Mouse (Mus musculus): ENCODE data around the gene Mov10. TPM values are rescaled to one million over a fixed set of nuclear protein-coding genes. Genes with fewer than 3 reads are reported as not detected.

Mov10 gene
- total and polyA plus RNA-seq, 2 experiments, result 9.3 to 15.9 TPM

DNA sequence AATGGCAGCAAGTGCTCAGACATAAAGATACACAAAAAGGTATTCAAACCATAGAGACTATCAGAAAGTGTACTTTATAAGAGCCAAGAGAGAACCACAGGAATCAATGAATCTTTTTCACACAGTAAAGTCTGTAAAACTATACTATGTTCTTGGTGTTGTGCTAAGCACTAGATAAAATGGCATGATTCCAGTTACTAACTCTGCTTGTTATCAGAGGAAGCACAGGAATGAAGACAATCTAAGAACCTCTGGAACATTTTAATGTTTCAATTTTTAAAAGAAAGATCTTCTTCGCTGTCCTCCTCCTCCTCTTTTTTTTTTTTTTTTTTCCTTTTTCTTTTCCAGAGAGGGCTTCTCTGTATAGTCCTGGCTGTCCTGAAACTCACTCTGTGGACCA is 40.2 kb upstream of the Mov10 start:
- 86% methylated on average over 1 of the region's 1 CpGs for WGBS
- H3K36me3 ChIP-seq (ENCODE audit: control insufficient read depth, insufficient read depth, low read length), result peaks cover 6% of the 10 kb centered on the region
- H3K79me2 ChIP-seq (ENCODE audit: control insufficient read depth, insufficient read depth, low read length), result peaks cover 27% of the 10 kb centered on the region; the same call in 1 of the 2 replicates
- no peaks in the 10 kb centered on the region for H3K27me3 ChIP-seq (ENCODE audit: control insufficient read depth, insufficient read depth, low read length)
- no peak overlapping the region for H3K9ac ChIP-seq (ENCODE audit: low read depth, low read length)
- DNase-seq (ENCODE audit: extremely low read depth, low read depth, low spot score), result no peak
- no peak overlapping the region for H3K27ac ChIP-seq (replicated peaks; ENCODE audit: insufficient read depth, low read depth, low read length)
- TF ChIP-seq POLR2A (IDR thresholded peaks at IDR 0.05; ENCODE audit: extremely low read depth, insufficient read depth, low read length) (no peak), CTCF (IDR thresholded peaks at IDR 0.05; ENCODE audit: low read depth, low read length) (no peak)
- no peak overlapping the region for H3K4me3 ChIP-seq (ENCODE audit: insufficient read depth, low read depth, low read length)
- peaks cover 1% of the 10 kb centered on the region for H3K4me1 ChIP-seq (ENCODE audit: control insufficient read depth, insufficient read depth, low read length)

- H3K4me1 ChIP-seq (ENCODE audit: control insufficient read depth, insufficient read depth, low read length), result no peaks in the 10 kb centered on the region; the same call in none of the 2 replicates
- no peak overlapping the region for H3K27ac ChIP-seq (replicated peaks; ENCODE audit: insufficient read depth, low read depth, low read length)
- no peak for TF ChIP-seq CTCF (IDR thresholded peaks at IDR 0.05; ENCODE audit: low read depth, low read length)
- TF ChIP-seq POLR2A (IDR thresholded peaks at IDR 0.05; ENCODE audit: extremely low read depth, insufficient read depth, low read length), result no peak
- 81% methylated on average over 1 of the region's 1 CpGs for WGBS
- H3K4me3 ChIP-seq (ENCODE audit: insufficient read depth, low read depth, low read length), result no peak overlapping the region
- DNase-seq (ENCODE audit: extremely low read depth, low read depth, low spot score), result no peak
- peaks cover 30% of the 10 kb centered on the region; the same call in 1 of the 2 replicates for H3K79me2 ChIP-seq (ENCODE audit: control insufficient read depth, insufficient read depth, low read length)
- H3K27me3 ChIP-seq (ENCODE audit: control insufficient read depth, insufficient read depth, low read length), result no peaks in the 10 kb centered on the region
- H3K9ac ChIP-seq (ENCODE audit: low read depth, low read length), result no peak overlapping the region
- peaks cover 6% of the 10 kb centered on the region for H3K36me3 ChIP-seq (ENCODE audit: control insufficient read depth, insufficient read depth, low read length)
Observed at GRCm38 (mm10) chr3:104856106-104856505, 37.7 kb upstream of the Mov10 start.

DNA sequence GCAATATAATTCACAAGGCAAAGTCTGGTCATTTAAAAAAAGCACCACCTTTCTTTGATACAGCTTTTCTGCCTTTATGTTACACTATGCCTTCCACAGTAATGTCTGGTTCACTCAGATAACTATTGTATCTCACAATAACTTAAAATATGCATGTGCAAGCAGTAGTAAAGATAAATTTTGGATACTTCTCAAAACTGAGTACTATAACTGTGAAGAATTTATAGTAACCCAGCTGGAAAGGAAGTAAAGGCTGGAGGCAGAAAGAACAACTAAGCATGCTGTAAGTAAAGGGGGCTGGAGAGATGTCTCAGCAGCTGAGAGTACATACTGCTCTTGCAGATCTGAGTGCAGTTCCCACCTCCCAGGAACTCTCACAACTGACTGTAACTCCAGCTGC is 36.5 kb upstream of the Mov10 start:
- H3K79me2 ChIP-seq (ENCODE audit: control insufficient read depth, insufficient read depth, low read length), result peaks cover 28% of the 10 kb centered on the region; the same call in 1 of the 2 replicates
- H3K4me1 ChIP-seq (ENCODE audit: control insufficient read depth, insufficient read depth, low read length), result no peaks in the 10 kb centered on the region; the same call in none of the 2 replicates
- no peak overlapping the region for H3K27ac ChIP-seq (replicated peaks; ENCODE audit: insufficient read depth, low read depth, low read length)
- peaks cover 6% of the 10 kb centered on the region for H3K36me3 ChIP-seq (ENCODE audit: control insufficient read depth, insufficient read depth, low read length)
- no peak overlapping the region for H3K4me3 ChIP-seq (ENCODE audit: insufficient read depth, low read depth, low read length)
- no peak for DNase-seq (ENCODE audit: extremely low read depth, low read depth, low spot score)
- TF ChIP-seq POLR2A (IDR thresholded peaks at IDR 0.05; ENCODE audit: extremely low read depth, insufficient read depth, low read length), result no peak
- no peak for TF ChIP-seq CTCF (IDR thresholded peaks at IDR 0.05; ENCODE audit: low read depth, low read length)
- H3K9ac ChIP-seq (ENCODE audit: low read depth, low read length), result no peak overlapping the region
- H3K27me3 ChIP-seq (ENCODE audit: control insufficient read depth, insufficient read depth, low read length), result no peaks in the 10 kb centered on the region

DNA sequence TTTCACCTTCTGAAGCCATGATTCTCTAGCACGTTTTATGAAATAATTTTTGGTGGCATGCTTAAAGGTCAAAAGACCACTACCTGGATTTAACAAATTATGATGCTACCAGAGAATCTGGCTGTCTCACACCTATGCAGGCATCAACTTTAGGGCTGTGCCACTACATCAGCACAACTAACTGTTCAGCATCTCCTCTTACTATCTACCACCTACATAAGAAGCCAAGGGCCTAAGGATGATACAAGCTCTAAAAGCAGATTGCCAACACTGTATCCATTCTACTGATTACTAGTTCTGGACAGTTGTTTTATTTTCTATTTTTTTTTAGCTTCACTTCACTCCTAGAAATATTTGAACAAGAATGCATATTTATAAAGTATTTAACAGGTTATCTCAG is 36.1 kb upstream of the Mov10 start:
- H3K79me2 ChIP-seq (ENCODE audit: control insufficient read depth, insufficient read depth, low read length), result peaks cover 24% of the 10 kb centered on the region; the same call in 1 of the 2 replicates
- no peak for TF ChIP-seq POLR2A (IDR thresholded peaks at IDR 0.05; ENCODE audit: extremely low read depth, insufficient read depth, low read length)
- TF ChIP-seq CTCF (IDR thresholded peaks at IDR 0.05; ENCODE audit: low read depth, low read length), result no peak
- 76% methylated on average over 1 of the region's 1 CpGs for WGBS
- no peaks in the 10 kb centered on the region for H3K27me3 ChIP-seq (ENCODE audit: control insufficient read depth, insufficient read depth, low read length)
- H3K4me3 ChIP-seq (ENCODE audit: insufficient read depth, low read depth, low read length), result no peak overlapping the region
- peaks cover 6% of the 10 kb centered on the region for H3K36me3 ChIP-seq (ENCODE audit: control insufficient read depth, insufficient read depth, low read length)
- H3K9ac ChIP-seq (ENCODE audit: low read depth, low read length), result no peak overlapping the region
- DNase-seq (ENCODE audit: extremely low read depth, low read depth, low spot score), result no peak
- no peaks in the 10 kb centered on the region; the same call in none of the 2 replicates for H3K4me1 ChIP-seq (ENCODE audit: control insufficient read depth, insufficient read depth, low read length)
- no peak overlapping the region for H3K27ac ChIP-seq (replicated peaks; ENCODE audit: insufficient read depth, low read depth, low read length)

GRCm38 (mm10) chr3:104846601-104847000 is 28.2 kb upstream of the Mov10 start:
- WGBS, result 90% methylated on average over 4 of the region's 4 CpGs

DNA sequence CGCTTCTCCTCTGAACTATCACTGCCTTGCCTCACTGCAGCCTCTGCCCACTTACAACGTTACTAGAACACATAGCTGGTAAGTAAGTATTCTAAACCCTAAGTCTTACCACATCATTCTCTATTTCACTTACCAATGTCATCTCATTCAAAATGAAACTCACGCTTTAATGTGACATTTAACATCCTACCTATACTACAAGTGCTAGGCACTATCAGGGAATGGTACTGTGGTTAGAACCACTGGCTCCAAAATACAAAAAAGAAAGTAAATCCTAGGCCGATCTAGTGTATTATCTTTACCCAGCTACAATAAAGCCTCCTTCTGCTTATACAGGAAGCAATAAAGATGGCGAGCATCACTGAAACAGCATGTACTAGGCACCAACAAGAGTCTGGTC is 22.7 kb upstream of the Mov10 start:
- TF ChIP-seq CTCF (IDR thresholded peaks at IDR 0.05; ENCODE audit: low read depth, low read length), result no peak
- Histone ChIP-seq H3K9ac (ENCODE audit: low read depth, low read length) (no peak overlapping the region), H3K27me3 (ENCODE audit: control insufficient read depth, insufficient read depth, low read length) (no peaks in the 10 kb centered on the region), H3K79me2 (ENCODE audit: control insufficient read depth, insufficient read depth, low read length) (peaks cover 4% of the 10 kb centered on the region; the same call in 1 of the 2 replicates), H3K36me3 (ENCODE audit: control insufficient read depth, insufficient read depth, low read length) (peaks cover 38% of the 10 kb centered on the region), H3K4me3 (ENCODE audit: insufficient read depth, low read depth, low read length) (no peak overlapping the region), H3K4me1 (ENCODE audit: control insufficient read depth, insufficient read depth, low read length) (no peaks in the 10 kb centered on the region), H3K27ac (replicated peaks; ENCODE audit: insufficient read depth, low read depth, low read length) (no peak overlapping the region)
- no peak for DNase-seq (ENCODE audit: extremely low read depth, low read depth, low spot score)
- 91% methylated on average over 5 of the region's 5 CpGs for WGBS

More at GRCm38 (mm10) chr3:104846601-104847000, 28.2 kb upstream of the Mov10 start:
- Histone ChIP-seq H3K27me3 (ENCODE audit: control insufficient read depth, insufficient read depth, low read length) (no peaks in the 10 kb centered on the region), H3K4me1 (ENCODE audit: control insufficient read depth, insufficient read depth, low read length) (no peaks in the 10 kb centered on the region), H3K36me3 (ENCODE audit: control insufficient read depth, insufficient read depth, low read length) (peaks cover 21% of the 10 kb centered on the region), H3K4me3 (ENCODE audit: insufficient read depth, low read depth, low read length) (no peak overlapping the region), H3K27ac (replicated peaks; ENCODE audit: insufficient read depth, low read depth, low read length) (no peak overlapping the region), H3K79me2 (ENCODE audit: control insufficient read depth, insufficient read depth, low read length) (peaks cover 14% of the 10 kb centered on the region; the same call in 1 of the 2 replicates), H3K9ac (ENCODE audit: low read depth, low read length) (no peak overlapping the region)
- TF ChIP-seq CTCF (IDR thresholded peaks at IDR 0.05; ENCODE audit: low read depth, low read length), result no peak
- TF ChIP-seq POLR2A (IDR thresholded peaks at IDR 0.05; ENCODE audit: extremely low read depth, insufficient read depth, low read length), result no peak
- DNase-seq (ENCODE audit: extremely low read depth, low read depth, low spot score), result no peak
